ENCODE assay signal across 13 mouse cellular contexts in genomic region chr6:82862475-82862874, GRCm38 (mm10).
DNase-seq lines count a peak whose midpoint lies in the region; ATAC-seq lines count a peak whose summit lies in the region.
"Had no signal": no experiment of that assay in that cellular context is flagged by ENCODE, and none has a peak within 500 bp of the region (broad histone marks: within the 10 kb centered on the region; RNA-seq: fewer than 3 reads in every experiment).

No protein-coding gene starts in this region.

- no peak overlapping the region for H3K4me2 ChIP-seq in hindbrain, embryonic 12.5 days (replicated peaks)
- H3K4me2 ChIP-seq in heart, embryonic 15.5 days, result no peak overlapping the region
- H3K4me2 ChIP-seq: forebrain, embryonic 12.5 days; limb, embryonic 12.5 days had no signal

- no peak for ATAC-seq in hindbrain, embryonic 12.5 days (ENCODE audit: low FRiP score)
- ATAC-seq in heart, embryonic 15.5 days (replicated peaks; ENCODE audit: insufficient number of reproducible peaks, insufficient read depth, low FRiP score, low read depth), result peak; percentile 24; the same call in 1 of the 2 replicates
- ATAC-seq: activated CD4-positive, CD25-positive, alpha-beta regulatory T cell, adult 4 months had no signal

- 42% methylated on average over 7 of the region's 7 CpGs for WGBS in hindbrain, embryonic 10.5 days
- 38% methylated on average over 7 of the region's 7 CpGs for WGBS in hindbrain, embryonic 12.5 days
- 36% methylated on average over 7 of the region's 7 CpGs for WGBS in heart, embryonic 15.5 days

- H3K4me3 ChIP-seq in hindbrain, embryonic 10.5 days, result no peak overlapping the region
- H3K4me3 ChIP-seq in hindbrain, embryonic 12.5 days, result no peak overlapping the region
- no peak overlapping the region for H3K4me3 ChIP-seq in brown adipose tissue, adult 24 weeks (ENCODE audit: insufficient read depth, low read depth, low read length)
- no peak overlapping the region for H3K4me3 ChIP-seq in heart, embryonic 15.5 days
- H3K4me3 ChIP-seq: forebrain, embryonic 12.5 days; limb, embryonic 12.5 days had no signal

- no peak for DNase-seq in hindbrain, embryonic 10.5 days (ENCODE audit: low spot score)
- peak; percentile 81 for DNase-seq in retina, adult 2 months (ENCODE audit: low read depth, low spot score)
- no peak for DNase-seq in Muller cell, postnatal 12 days (ENCODE audit: inconsistent ontology term)
- no peak for DNase-seq in urinary bladder, postnatal 36 days (ENCODE audit: low spot score in 2 of 2)
- DNase-seq in adrenal gland, adult 18-20 months (ENCODE audit: low spot score in 2 of 2), result no peak
- DNase-seq: right cerebral cortex, adult 18-20 months had no signal

- H3K9me3 ChIP-seq in hindbrain, embryonic 10.5 days, result no peaks in the 10 kb centered on the region
- no peaks in the 10 kb centered on the region for H3K9me3 ChIP-seq in hindbrain, embryonic 12.5 days (replicated peaks)
- no peaks in the 10 kb centered on the region for H3K9me3 ChIP-seq in heart, embryonic 15.5 days (replicated peaks)
- H3K9me3 ChIP-seq: forebrain, embryonic 12.5 days had no signal

- peaks cover 15% of the 10 kb centered on the region for H3K4me1 ChIP-seq in hindbrain, embryonic 10.5 days (replicated peaks)
- H3K4me1 ChIP-seq in hindbrain, embryonic 12.5 days, result peaks cover 4% of the 10 kb centered on the region; the same call in 1 of the 2 replicates
- peaks cover 12% of the 10 kb centered on the region; the same call in 1 of the 2 replicates for H3K4me1 ChIP-seq in brown adipose tissue, adult 24 weeks (ENCODE audit: control insufficient read depth, insufficient read depth, insufficient read length, low read length)
- H3K4me1 ChIP-seq in heart, embryonic 15.5 days (replicated peaks), result peaks cover 14% of the 10 kb centered on the region

- H3K9ac ChIP-seq in hindbrain, embryonic 12.5 days, result no peak overlapping the region
- no peak overlapping the region; the same call in 1 of the 2 replicates for H3K9ac ChIP-seq in heart, embryonic 15.5 days
- H3K9ac ChIP-seq: forebrain, embryonic 12.5 days; limb, embryonic 12.5 days had no signal

- no peaks in the 10 kb centered on the region for H3K36me3 ChIP-seq in hindbrain, embryonic 10.5 days
- H3K36me3 ChIP-seq in hindbrain, embryonic 12.5 days, result no peaks in the 10 kb centered on the region
- H3K36me3 ChIP-seq in heart, embryonic 15.5 days, result no peaks in the 10 kb centered on the region
- H3K36me3 ChIP-seq: forebrain, embryonic 12.5 days; limb, embryonic 12.5 days had no signal

- H3K27me3 ChIP-seq in hindbrain, embryonic 10.5 days (ENCODE audit: insufficient read depth, poor library complexity, severe bottlenecking), result no peaks in the 10 kb centered on the region
- H3K27me3 ChIP-seq in hindbrain, embryonic 12.5 days, result no peaks in the 10 kb centered on the region
- H3K27me3 ChIP-seq in heart, embryonic 15.5 days, result no peaks in the 10 kb centered on the region
- H3K27me3 ChIP-seq: CH12.LX; forebrain, embryonic 12.5 days; limb, embryonic 12.5 days had no signal

- H3K27ac ChIP-seq in hindbrain, embryonic 10.5 days, result 0 out of 2 replicates have a peak overlapping the region, but pooled peaks have one; percentile 50
- no peak overlapping the region for H3K27ac ChIP-seq in hindbrain, embryonic 12.5 days
- peak overlapping the region; percentile 97 for H3K27ac ChIP-seq in brown adipose tissue, adult 24 weeks (replicated peaks; ENCODE audit: low read depth, low read length)
- H3K27ac ChIP-seq in heart, embryonic 15.5 days, result no peak overlapping the region
- H3K27ac ChIP-seq: forebrain, embryonic 12.5 days; limb, embryonic 12.5 days had no signal

Comparison
In these comparisons a context has a peak if more than half of its experiments do, and no peak if none do; other contexts are left out.
1. H3K27ac ChIP-seq: peak in hindbrain, embryonic 10.5 days (single experiment) and brown adipose tissue, adult 24 weeks (single experiment); none in hindbrain, embryonic 12.5 days (single experiment) and heart, embryonic 15.5 days (single experiment).